Mouse (Mus musculus) G1E (cell line): ENCODE measurements around the gene Cnksr1. TPM values are rescaled to one million over a fixed set of nuclear protein-coding genes. Genes with fewer than 3 reads are reported as not detected.

Experiments used
- ATAC-seq: 2 replicates; pipeline ENCODE4 v1.8.0; 2016; ENCODE audit warnings: mild to moderate bottlenecking; ENCODE audit not compliant: insufficient number of reproducible peaks, poor library complexity, low FRiP score, severe bottlenecking; ENCODE audit errors: extremely low read depth
- DNase-seq: peaks from one replicate; pipeline ENCODE4 v3.0.0; 2012; ENCODE audit warnings: low spot score
- H3K27me3 ChIP-seq: 2 replicates; pipeline ENCODE4 v1.6.1; 2012; ENCODE audit warnings: mild to moderate bottlenecking, low read length, inconsistent platforms; ENCODE audit not compliant: insufficient read depth
- H3K36me3 ChIP-seq: replicated peaks from 2 replicates; pipeline ENCODE3; 2012; ENCODE audit warnings: mild to moderate bottlenecking, inconsistent platforms
- H3K4me1 ChIP-seq: 2 replicates; pipeline ENCODE4 v1.6.1; 2012; ENCODE audit warnings: low read depth, low read length, inconsistent platforms, mixed read lengths; ENCODE audit not compliant: insufficient read depth
- H3K4me3 ChIP-seq: 2 replicates; pipeline ENCODE4 v1.5.1; 2012; ENCODE audit warnings: low read depth, mild to moderate bottlenecking, inconsistent platforms, low read length, moderate library complexity, mixed read lengths
- H3K9me3 ChIP-seq: replicated peaks from 2 replicates; pipeline ENCODE4 v1.6.1; 2012; ENCODE audit warnings: inconsistent platforms
- CTCF ChIP-seq: IDR thresholded peaks from 2 replicates; pipeline ENCODE4 v1.5.1; 2012; ENCODE audit warnings: low read depth, low read length, inconsistent platforms, mixed read lengths
- GATA1 ChIP-seq: IDR thresholded peaks from 2 replicates; pipeline ENCODE4 v1.6.1; 2012; ENCODE audit warnings: borderline replicate concordance, low read length, inconsistent platforms, mixed read lengths
- GATA2 ChIP-seq: IDR thresholded peaks from 2 replicates; pipeline ENCODE4 v1.6.1; 2012; ENCODE audit warnings: low read depth, low read length, inconsistent platforms, borderline replicate concordance
- POLR2AphosphoS5 ChIP-seq: IDR thresholded peaks from 2 replicates; pipeline ENCODE4 v1.6.1; 2012; ENCODE audit warnings: low read depth, low read length, inconsistent platforms; ENCODE audit not compliant: insufficient replicate concordance
- TAL1 ChIP-seq: conservative IDR thresholded peaks from 2 replicates; pipeline ENCODE4 v1.6.1; 2012; ENCODE audit warnings: low read depth, low read length, inconsistent platforms, mixed read lengths
- polyA plus RNA-seq: library from polyadenylated mRNA; stranded (reverse); fragments of >175 nt; gene quantifications from 2 replicates; pipeline ENCODE4 v1.2.3, GENCODE M21; 2012
- total RNA-seq, 2 experiments: library from RNA; stranded (forward) in 1 of 2; stranded (reverse) in 1 of 2; fragments of 200-1000 nt in 1 of 2; fragments of >200 nt in 1 of 2; fragmentation: Nextera tagmentation in 1 of 2; gene quantifications; 2 replicates each; pipeline ENCODE4 v1.2.3; 2014 to 2017

The Cnksr1 gene
- not detected in 2 replicates for total RNA-seq (2014; fragmentation: Nextera tagmentation)
- total RNA-seq (2017), result 0.44 TPM in 1 of 2 replicates, not detected in the other
- polyA plus RNA-seq, result 0.03 TPM in 1 of 2 replicates, not detected in the other

GRCm38 (mm10) chr4:134238279-134238651 lies at the start of gene Cnksr1:
Gene Cnksr1, minus strand, starts transcription at chr4:134238399.
- Histone ChIP-seq H3K36me3 (peaks cover 6% of the 10 kb centered on the region), H3K27me3 (peaks cover 54% of the 10 kb centered on the region), H3K4me1 (peaks cover 18% of the 10 kb centered on the region), H3K4me3 (no peak within 1 kb of the TSS), H3K9me3 (no peaks in the 10 kb centered on the region)
- ATAC-seq (no peak), DNase-seq (no peak)
- TF ChIP-seq GATA2 (no peak), CTCF (no peak), POLR2AphosphoS5 (no peak), GATA1 (no peak), TAL1 (no peak)

- ATAC-seq, result peak; percentile 68
Measured at GRCm38 (mm10) chr4:134287575-134288025, 49.4 kb upstream of the Cnksr1 start, which contains the start of gene Pdik1l. Gene Pdik1l, minus strand, starts transcription at chr4:134287895.

GRCm38 (mm10) chr4:134287168-134287564 lies 49.0 kb upstream of the Cnksr1 start:
- TF ChIP-seq CTCF (no peak), TAL1 (no peak), GATA1 (no peak), GATA2 (no peak), POLR2AphosphoS5 (no peak)
- ATAC-seq (peak; percentile 61), DNase-seq (peak; percentile 85)
- H3K9me3 ChIP-seq, result no peaks in the 10 kb centered on the region
- peak overlapping the region; percentile 98 for H3K4me3 ChIP-seq
- H3K27me3 ChIP-seq, result no peaks in the 10 kb centered on the region
- H3K36me3 ChIP-seq, result peaks cover 36% of the 10 kb centered on the region
- H3K4me1 ChIP-seq, result peaks cover 41% of the 10 kb centered on the region

More at GRCm38 (mm10) chr4:134287575-134288025, 49.4 kb upstream of the Cnksr1 start, which contains the start of gene Pdik1l:
- Histone ChIP-seq H3K4me1 (peaks cover 43% of the 10 kb centered on the region), H3K9me3 (no peaks in the 10 kb centered on the region), H3K4me3 (peak within 1 kb of the TSS; percentile 98), H3K27me3 (peaks cover under 1% of the 10 kb centered on the region; the same call in 1 of the 2 replicates), H3K36me3 (peaks cover 32% of the 10 kb centered on the region)
- peak; percentile 83 for DNase-seq
- no peak for TF ChIP-seq TAL1
- TF ChIP-seq GATA1, result no peak

DNA sequence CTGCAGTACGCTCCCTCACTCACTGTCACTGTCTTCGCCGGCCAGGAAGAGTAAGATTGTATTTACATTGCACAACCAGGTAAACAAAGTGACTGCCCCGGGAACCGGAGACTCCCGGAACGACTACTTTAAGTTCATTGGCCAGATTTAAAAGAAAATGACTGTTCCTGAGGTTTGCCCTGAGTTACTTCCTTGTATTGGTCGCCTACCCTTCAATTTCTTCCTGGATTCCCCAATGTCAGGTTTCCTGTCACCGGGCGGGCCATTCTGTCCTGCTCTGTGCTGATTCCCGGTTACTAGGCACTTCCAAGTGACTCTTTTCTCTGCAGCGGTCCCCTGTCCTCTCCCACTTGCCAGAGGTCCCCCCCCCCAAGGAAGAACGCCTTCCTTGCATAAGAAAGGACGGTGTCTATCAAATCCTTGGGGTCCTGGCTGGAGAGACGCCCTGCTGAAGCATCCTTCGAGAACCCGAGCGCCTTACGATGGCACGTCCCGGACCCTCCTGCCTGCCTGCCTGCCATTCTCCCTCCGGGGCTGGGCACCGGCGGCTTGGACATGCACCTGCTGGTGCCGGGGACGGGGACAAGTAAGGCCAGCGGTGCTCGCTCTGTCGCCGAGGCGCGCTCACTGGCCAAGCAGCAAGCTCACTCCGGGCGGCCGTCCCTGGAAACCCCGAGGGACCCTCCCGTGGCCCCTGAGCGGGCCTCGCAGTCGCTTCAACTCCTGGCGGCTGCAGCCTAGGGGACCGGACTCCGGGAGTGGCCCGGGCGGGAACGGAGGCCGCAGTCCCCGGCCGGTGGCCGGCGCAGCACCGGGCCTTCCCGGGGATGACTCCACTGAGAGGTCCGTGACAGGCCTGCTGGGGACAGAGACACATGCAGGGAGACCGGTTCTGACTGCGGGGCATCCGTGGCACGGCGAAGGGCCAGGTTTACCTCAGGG lies 48.3 kb upstream of the Cnksr1 start:
- Histone ChIP-seq H3K36me3 (peaks cover 43% of the 10 kb centered on the region), H3K4me1 (peaks cover 39% of the 10 kb centered on the region), H3K27me3 (no peaks in the 10 kb centered on the region), H3K4me3 (peak overlapping the region; percentile 98), H3K9me3 (no peaks in the 10 kb centered on the region)
- TF ChIP-seq CTCF (no peak), GATA2 (no peak), GATA1 (no peak), POLR2AphosphoS5 (no peak), TAL1 (no peak)
- DNase-seq, result peak; percentile 22
- ATAC-seq, result no peak

GRCm38 (mm10) chr4:134284942-134285341 lies 46.7 kb upstream of the Cnksr1 start:
- Histone ChIP-seq H3K36me3 (peaks cover 54% of the 10 kb centered on the region), H3K9me3 (no peaks in the 10 kb centered on the region), H3K4me1 (peaks cover 39% of the 10 kb centered on the region), H3K4me3 (no peak overlapping the region), H3K27me3 (no peaks in the 10 kb centered on the region)
- no peak for ATAC-seq
- no peak for DNase-seq
- TF ChIP-seq CTCF (no peak), GATA1 (no peak), TAL1 (no peak), GATA2 (no peak), POLR2AphosphoS5 (no peak)
